Mouse (Mus musculus) mesoderm, embryonic 11.5 days (tissue): ENCODE measurements at regions not wholly inside any gene's neighbourhood (a gene's known extent, or its start where the extent isn't known, plus 50 kb on each side); places are given as distances from the start of the nearest gene placed in this dataset.
A peak's percentile ranks its signal among the peaks of the same experiment; 100 is the strongest.
"Not testable (repeated sequence)": the region's sequence is repeated elsewhere in the genome, so short reads cannot be mapped to it uniquely, and the experiment has no call there.

ENCODE experiments used
- DNase-seq: peaks from one replicate; pipeline ENCODE4 v3.0.0-alpha.2; 2012; ENCODE audit warnings: low read depth, low spot score

- no peak for DNase-seq
These were observed 57.8 kb downstream of the Dusp6 start for GRCm38 (mm10) chr10:99320797-99321196.

DNA sequence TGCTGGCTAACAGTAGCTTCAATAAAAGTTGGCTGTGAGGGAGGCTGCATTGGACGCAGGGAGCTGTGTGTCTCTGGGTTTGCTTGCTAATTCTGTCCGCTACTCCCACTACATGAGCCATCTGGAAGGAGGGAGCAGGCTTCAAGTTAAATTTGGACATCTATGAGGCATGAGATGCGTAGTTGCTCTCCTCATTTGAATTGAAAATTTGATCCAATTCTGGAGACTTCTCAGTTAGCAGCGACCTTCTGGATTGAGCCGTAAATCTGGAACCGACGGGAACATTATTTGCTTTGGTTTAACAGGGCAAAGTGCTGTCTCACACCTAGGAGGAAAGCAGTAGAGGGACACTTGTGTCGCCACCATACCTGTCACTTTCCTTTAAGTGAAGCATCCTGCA, 60.3 kb downstream of the Dusp6 start:
- DNase-seq = no peak

GRCm38 (mm10) chr10:99327501-99327900, 64.5 kb downstream of the Dusp6 start:
- no peak for DNase-seq

DNA sequence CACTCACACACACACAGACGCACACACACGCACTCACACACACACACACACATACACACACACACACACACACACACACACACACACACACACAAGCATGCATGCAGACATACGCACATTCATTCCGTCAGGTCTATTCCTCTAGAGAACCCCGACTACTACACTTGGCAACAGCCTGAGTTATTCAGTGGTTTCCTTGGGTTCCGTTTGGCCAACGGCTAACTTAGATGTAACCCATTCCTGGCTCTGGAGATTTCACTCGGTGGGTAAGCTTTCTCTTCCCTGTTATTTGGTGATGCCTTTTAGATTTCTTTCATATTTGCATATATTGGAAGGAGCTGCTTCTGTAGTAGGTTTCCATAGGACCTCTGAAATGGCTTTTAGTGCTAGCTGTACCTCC, 65.5 kb downstream of the Dusp6 start:
- no peak for DNase-seq

DNA sequence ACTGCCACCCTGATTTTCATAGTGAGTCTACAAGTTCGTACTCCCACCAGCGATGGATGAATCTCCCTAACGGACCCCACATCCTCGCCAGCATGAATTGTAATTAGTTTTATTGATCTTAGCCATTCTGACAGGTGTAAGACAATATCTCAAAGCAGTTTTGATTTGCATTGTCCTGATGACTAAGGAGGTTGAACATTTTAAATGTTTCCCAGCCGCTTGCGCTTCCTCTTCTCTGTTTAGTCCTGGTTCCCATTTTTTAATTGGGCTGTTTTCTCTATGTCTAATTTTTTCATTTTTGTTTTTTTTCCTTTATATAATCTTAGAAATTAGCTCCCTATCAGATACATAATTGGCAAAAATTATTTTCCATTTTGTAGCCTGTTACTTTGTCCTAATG, 66.4 kb downstream of the Dusp6 start:
- DNase-seq = no peak

DNA sequence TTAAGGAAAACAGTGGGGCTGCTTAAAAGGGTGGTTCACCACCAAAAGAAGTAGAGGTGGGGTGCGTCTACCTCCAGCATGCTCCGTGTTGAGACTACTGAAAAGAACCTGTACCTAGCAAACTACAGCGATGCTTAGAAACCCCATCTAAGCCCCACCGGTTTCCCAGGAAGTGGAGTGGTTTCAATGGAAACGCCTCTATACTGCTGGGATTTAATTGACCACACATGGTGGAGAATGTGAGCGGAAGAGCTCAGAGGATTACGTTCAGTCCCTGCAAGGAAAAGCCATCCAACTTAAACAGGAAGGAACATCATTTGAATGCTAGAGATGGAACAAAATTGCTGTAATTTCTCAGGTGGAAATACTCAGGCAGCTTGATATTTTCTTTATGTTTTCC, 67.5 kb downstream of the Dusp6 start:
- DNase-seq = no peak

DNA sequence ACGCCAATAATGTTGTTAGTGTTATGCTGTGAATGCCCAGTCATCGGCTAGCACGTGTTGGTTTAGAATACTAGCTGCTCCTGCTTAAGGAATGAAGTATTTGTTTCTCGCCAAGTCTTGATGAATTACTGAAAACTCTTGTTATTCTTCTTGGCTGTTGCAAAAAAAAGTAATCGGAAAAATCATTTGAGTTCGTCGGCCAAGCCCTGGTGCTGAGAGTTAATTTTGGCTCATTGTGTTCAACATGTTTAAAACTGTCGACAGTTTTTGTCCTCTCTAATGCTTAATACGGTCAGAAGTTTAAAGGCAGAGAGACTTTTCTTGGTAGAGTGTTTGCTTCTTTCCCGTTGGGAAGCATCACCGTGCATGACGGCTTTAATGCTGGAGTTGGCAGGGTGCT, 68.8 kb downstream of the Dusp6 start:
- no peak for DNase-seq

DNA sequence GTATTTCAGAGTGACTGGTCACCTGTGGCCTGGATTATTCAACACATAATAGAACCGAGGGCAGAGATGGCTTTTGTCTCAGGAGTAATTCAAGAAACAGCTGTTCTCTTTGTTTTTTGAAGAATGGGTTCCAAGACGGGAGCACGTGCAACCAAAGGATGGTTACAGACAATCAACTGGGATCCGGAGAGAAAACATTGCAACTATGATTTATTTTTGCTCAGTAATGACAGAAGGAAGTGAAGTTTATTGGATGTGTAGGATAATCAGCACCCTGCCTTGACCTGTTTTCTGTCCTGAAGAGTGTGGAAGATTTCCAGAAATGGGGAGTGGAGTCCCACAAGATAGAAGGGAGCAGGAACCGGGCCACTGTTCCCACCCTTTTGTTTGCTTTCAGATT, 70.8 kb downstream of the Dusp6 start:
- no peak for DNase-seq

DNA sequence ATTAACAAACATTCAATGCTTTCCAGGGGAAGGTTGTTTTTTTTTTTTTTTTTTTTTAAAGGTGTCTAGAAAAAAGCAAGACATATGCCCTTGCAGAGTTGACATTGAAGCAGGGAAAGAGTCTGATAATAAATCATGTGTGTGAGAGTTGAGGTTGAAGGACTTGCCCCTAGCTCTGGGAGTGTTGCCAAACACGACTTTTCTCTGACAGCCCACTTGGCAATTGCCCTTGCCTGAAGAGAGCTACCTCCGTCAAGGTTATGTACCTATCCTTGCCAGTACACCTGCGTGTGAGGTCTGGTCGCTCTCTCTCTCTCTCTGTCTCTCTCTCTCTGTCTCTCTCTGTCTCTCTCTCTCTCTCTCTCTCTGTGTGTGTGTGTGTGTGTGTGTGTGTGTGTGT, 73.1 kb downstream of the Dusp6 start:
- no peak for DNase-seq

DNA sequence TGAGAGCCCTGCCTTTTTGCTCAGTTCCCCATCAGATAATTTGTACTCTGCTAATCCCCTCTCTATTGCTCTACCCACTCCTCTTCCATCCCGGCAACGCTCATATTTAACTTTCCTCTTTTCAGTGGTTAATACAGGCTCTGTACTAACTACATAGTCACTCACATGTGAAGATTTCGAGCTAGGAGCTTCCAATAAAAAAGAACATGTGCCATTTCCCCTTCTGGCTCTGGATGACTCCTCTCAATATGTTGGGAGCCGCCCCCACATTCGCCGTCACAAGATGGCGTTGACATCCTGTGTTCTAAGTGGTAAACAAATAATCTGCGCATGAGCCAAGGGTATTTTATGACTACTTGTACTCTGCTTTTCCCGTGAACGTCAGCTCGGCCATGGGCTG, 75.8 kb downstream of the Dusp6 start:
- DNase-seq = not testable (repeated sequence)

DNA sequence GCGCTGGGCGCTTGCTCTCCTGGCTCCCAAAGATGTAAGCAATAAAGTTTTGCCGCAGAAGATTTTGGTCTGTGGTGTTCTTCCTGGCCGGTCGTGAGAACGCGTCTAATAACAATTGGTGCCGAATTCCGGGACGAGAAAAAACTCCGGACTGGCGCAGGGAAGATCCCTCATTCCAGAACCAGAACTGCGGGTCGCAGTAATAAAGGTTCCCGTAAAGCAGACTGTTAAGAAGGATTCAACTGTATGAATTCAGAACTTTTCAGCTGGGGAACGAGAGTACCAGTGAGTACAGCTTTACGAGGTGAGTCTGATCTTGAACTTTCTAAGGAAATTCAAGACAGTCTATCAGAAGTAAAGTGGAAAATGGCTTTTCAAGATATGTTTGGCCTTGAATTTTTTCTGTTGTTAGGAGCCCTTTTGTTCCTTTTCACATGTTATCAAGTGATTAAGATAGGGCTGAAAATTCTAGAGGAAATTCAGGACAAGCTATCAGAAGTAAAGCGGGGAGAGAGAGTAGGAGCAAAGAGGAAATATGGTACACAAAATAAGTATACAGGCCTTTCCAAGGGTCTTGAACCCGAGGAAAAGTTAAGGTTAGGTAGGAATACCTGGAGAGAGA, 76.4 kb downstream of the Dusp6 start:
- DNase-seq = not testable (repeated sequence)

DNA sequence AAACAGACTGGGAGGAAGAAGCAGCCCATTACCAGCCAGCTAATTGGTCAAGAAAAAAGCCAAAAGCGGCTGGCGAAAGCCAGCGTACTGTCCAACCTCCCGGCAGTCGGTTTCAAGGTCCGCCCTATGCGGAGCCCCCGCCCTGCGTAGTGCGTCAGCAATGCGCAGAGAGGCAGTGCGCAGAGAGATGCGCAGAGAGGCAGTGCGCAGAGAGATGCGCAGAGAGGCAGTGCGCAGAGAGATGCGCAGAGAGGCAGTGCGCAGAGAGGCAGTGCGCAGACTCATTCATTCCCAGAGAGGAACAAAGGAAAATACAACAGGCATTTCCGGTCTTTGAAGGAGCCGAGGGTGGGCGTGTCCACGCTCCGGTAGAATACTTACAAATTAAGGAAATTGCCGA, 77.0 kb downstream of the Dusp6 start:
- not testable (repeated sequence) for DNase-seq

DNA sequence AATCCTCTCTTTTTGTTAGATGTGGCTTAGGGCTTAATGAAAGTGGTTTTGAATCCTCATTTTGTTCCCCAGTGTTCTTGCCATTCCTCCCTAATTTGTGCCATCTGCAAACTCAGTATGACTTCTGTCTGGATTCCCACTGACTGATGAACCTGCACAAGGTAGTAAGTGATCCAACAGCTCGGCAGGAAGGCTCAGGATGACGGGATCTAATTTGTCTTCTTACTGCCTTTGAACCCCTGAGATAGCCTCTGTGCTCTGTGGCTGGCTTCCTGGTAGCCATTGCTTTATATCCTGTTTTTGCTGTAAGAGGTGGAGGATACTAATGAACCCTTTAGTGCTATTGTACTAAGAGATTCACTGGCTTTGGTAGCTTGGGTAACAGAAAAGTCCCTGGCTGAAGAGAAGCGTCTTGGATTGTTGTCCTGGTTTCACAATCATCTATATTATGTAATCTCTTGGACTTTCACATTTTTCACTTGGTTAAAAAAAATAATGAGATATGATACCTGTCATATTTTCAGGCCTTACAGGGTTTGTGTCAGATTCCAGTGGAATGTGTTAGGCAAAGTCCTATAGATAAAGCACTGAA, 86.2 kb downstream of the Dusp6 start:
- no peak for DNase-seq

- peak; percentile 75 for DNase-seq
These were observed 90.7 kb downstream of the Dusp6 start for GRCm38 (mm10) chr10:99353541-99354292.

- DNase-seq = no peak
These were observed 91.3 kb downstream of the Dusp6 start for GRCm38 (mm10) chr10:99354352-99354751.

GRCm38 (mm10) chr10:99355303-99355702, 92.3 kb downstream of the Dusp6 start:
- DNase-seq = no peak

GRCm38 (mm10) chr10:99356221-99356620, 93.2 kb downstream of the Dusp6 start:
- no peak for DNase-seq

DNA sequence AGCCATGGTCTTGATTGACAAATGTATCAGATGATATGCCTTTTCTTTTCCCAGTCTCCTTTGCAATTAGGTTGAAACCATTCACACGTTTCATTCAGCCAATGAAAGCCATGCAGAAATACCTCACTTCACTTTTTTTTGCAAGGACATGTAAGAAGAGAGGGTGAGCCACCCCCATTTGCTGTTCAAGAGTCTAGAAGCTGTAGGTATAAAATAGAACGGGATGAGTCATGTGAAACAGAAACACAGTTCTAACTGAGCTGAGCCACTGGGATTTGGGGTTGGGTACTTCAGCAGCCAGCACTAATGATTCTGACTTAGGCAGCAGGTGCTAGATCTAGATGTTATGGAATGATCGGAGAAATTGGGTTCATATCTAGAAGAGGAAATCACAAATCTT, 93.9 kb downstream of the Dusp6 start:
- DNase-seq = no peak

- no peak for DNase-seq
These were observed 94.3 kb downstream of the Dusp6 start for GRCm38 (mm10) chr10:99357347-99357746.

GRCm38 (mm10) chr10:99358256-99358655, 95.2 kb downstream of the Dusp6 start:
- no peak for DNase-seq

- no peak for DNase-seq
These were observed 96.4 kb downstream of the Dusp6 start for GRCm38 (mm10) chr10:99359439-99359866.

DNA sequence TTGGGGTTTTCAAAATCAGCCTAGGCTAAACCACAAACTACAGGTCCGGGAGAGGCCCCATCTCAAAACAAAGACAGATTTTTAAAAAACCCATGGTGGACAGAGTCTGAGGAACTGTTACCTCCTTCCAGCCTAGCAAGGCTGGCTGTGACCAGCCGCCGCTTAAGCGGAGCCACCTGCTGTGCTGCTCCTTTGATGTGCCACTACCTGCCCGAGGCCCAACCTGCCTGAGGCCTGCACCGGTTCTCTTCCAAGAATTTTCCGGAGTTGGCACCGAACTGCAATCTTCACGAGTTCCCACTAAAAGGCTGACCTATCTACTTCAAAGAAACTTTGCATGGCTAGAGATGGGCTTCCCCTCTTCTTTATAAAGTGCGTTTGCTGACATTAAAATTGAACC, 97.6 kb downstream of the Dusp6 start:
- DNase-seq = not testable (repeated sequence)

- DNase-seq = no peak
These were observed 103.1 kb downstream of the Dusp6 start for GRCm38 (mm10) chr10:99366162-99366561.
